Mouse (Mus musculus) adrenal gland, adult (tissue): Measurements from ENCODE around the gene Vps37c.

ENCODE experiments used
- DNase-seq, 2 experiments: peaks; one replicate each; pipeline ENCODE4 v3.0.0; 2022 to 2023; ENCODE audit warnings: low spot score in 1 of 2; ENCODE audit not compliant: inconsistent age in 2 of 2

The Vps37c gene

DNA sequence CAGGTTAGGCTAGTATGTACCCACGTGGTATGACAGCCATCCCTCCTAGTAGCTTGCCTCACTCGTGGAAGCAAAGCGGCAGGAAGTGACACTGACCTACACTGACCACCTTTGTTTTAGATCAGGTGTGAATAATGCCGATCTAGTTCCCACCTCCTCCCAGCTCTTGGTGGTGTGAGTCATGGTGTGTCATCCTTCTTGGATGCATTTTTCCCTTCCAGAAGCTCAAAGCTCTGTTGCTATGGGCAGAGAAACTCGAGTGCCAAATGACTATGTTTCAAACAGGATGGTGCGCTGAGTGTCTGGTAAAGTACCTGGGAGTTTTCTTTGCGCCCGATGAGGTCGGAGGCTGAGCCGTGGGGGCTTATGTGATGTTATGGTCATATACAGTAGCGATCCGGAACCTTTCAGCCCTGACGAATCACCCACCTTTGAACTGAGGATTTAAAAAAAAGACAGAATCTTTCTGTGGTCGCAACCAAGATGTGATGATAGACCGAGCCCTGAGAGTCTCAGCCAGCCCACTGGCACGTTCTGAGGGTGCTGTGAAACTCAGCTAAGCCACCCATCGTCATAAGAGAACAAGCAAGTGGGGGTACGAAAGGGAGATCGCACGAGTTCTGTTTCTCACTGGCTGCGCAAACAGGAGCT, 75.0 kb downstream of the Vps37c start:
- no peak for DNase-seq
